Mouse (Mus musculus) mesoderm, embryonic 11.5 days (tissue): ENCODE measurements at regions not wholly inside any gene's neighbourhood (a gene's known extent, or its start where the extent isn't known, plus 50 kb on each side); places are given as distances from the start of the nearest gene placed in this dataset.

Experiments used
- DNase-seq: peaks from one replicate; pipeline ENCODE4 v3.0.0-alpha.2; 2012; ENCODE audit warnings: low read depth, low spot score

DNA sequence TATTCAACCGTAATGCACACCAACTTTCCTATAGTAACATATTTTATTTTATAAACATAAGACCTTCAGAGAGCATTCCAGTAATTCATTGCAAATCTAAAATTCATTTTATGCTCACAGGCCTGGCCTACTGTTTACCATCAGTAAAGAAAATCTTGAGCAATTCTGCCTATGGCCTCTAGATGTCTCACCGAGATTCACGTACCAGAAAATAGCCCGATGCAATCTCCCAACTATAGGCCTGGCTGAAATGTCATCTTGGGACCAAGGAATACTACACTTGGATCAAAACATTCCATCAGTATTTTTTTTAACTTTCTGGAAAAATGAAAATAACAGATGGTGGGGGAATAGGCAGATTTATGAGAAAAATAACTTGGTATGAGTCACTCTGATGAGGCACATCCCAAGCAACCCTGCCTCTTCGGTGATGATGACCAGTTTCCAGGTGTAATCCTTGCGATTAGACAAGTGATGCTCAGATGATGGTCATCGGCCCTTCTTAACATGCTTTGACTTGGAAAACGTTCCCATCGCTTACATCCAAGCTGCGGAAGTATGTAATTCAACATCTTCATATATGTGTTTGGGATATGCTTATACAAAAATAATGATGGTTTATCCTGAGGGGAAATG, 439.9 kb downstream of the Nyap2 start:
- DNase-seq: peak; percentile 12

DNA sequence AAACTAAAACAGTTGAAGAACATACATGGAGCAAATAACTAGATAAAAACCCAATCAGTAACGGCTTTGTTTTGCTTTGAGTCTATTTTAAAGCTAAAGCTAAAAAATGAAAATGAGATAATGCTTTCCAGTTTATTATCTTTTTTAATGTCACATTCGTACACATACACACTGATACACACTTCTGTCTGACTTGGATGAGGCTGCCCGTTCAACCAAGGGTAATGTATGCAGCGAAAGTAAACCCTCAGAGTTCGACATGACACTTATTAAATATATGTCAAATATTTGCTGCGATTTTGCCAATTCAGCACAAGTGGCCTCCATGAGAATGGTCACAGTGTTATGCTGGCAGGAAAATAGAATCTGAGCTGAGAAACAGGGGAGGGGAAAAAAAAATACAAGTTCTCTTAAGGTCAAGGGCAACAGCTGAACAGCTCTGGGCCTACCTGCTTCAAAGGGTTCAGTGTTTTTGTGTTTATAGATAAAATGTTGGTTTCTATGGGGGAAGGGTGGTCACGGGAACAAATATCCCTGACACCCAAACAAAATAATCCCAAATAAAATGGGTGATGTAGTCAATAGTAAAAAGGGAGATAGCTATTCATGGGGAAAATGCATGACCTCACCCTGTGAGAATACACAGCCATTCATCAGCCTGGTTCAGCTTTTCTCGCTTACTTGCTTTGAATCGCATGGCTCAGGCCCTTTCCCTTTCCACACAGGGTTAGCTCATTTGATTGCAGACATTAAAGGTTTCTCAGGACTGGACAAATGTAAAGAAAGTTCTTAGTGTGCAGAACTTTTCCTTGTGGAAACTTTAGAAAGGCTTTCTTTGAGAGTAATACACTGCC, 443.9 kb downstream of the Nyap2 start:
- peak; percentile 37 for DNase-seq

DNA sequence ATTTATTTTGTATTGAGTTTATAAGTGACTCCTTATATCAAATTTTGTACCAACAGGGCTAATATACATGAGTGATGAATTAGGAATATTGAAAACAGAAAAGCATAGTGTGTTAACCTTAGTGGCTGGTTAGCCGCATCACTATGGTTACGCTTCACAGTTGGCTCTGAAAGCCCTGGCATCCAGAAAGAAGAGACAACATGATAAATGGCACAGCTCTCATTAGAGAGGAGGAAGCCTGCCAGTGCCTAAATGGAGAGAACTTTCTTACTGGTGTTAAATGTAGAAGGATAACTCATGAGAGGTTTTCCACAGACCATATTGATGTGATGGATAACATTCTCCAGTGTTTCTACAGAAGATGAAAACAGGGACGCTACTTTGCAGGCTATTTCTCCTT, 446.2 kb downstream of the Nyap2 start:
- peak; percentile 34 for DNase-seq

DNA sequence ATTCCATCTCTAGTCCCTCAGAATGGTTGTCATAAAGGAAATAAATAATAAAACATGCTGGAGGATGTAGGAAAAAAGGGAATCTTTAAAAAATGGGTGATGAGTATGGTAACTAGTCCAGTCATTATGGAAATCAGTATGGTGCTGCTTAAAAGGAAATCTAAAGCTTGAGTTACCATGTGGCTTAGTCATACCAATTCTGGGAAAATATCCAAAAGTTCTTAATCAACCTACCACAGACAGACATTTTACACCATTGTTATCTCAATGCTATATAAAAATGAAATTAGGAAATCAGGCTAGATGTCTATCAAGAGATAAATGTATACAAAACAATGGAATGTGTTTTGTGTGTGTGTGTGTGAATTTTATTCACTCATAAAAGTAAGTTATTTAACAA, 449.1 kb downstream of the Nyap2 start:
- DNase-seq: no peak

DNA sequence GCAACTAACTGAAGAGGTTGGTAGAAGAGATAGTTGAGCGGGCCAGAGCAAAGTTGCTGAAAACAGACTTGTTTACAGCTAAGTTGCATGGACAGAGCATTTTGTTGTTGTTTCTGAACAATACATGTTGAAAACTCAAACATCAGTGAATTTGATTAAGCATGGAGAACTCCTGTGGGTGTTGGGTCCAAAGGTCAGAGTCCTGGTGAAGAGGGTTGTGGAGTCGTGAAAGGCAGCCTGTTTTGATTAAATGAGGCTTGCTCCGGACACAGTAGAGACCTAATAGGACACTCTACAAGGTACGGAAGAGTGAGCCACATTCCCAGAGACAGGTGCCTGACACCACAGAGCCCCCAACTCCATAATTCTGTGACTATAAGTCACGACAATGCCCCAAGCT, 461.1 kb downstream of the Nyap2 start:
- DNase-seq: no peak

DNA sequence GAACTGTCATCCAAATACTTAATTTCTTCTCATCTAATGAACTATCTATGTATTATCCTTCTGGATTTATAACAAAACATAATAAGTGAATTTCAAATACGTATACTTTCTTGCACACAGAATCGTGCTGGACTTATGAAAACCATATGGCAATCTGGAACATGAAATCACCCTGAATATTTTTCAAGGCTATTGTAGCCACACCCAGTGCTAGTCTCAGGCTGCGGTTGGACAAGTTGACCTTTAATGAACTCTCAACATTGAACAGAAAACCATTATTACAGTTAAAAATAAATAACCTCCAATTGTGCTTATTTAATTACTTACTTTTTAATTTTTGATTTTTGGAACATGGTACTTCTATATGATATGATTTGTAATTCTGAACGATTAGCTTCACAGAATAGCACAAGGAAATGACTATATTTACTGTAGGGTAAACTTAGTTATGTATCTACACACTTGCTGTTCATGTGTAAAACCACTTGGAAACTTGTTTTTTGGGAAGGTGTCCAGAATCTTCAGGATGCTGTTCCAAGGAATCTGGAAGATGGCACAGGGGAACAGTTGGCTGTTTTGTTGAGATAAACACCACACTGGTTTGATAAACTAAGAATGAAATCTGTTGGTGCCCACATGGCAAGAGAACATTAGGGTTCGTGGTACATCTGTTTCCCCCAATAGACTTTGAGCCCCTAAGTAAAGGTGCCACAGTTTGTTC, 463.0 kb downstream of the Nyap2 start:
- no peak for DNase-seq

DNA sequence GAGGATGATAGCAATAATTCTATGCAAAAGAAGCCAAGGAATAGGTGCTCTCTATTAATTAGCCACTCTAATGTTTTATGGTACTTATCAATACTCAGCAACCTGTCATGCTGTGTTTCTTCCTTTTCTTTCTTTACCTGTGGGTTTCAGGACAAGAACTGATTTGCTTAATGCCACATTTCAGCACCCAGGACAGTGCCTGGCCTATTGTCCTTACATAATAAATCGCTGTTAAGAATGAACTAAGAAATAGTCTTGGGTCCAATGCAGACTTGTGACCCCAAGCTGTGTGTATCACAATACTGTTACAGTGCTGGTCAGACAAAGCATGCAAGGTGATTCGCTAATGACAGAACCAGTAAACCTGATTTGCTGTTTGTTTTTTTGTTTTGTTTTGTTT, 472.2 kb downstream of the Nyap2 start:
- DNase-seq: peak; percentile 23

DNA sequence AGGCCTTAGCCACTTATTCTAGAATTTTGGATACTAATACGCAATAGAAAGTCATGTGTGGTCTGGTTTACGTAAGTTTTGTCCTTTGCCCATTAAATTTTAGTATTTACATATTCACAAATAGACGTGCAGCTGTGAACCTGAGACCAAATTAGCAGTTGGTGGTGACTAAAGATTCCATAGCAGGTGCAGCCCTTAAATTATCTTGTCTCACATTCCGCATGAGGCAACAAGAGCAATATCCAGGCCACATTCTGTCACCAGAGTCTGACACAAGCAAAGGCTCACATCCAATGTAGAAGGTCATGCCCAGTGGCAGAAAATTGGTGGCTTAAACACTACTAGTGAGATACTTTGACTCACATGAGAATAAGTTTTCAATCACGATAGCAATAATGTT, 473.0 kb downstream of the Nyap2 start:
- no peak for DNase-seq

DNA sequence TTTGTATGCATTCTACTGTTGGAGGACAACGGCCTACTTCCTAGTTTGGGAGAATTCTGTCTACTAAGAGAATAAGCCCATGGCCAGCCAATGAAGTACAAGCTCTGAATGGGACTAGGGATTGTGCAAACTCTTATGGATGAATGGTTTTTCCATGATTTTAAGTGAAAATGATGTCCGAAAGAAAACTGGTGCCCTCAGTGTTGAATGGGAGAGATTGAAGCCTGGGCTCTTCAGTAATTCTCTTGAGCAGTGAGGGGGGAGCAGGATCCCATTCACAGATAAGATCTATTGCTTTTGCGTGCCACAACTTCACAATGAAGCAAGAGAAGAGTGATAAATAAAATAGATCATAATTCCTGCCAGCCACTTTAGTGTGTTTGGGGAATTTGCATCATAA, 476.0 kb downstream of the Nyap2 start:
- DNase-seq: no peak

DNA sequence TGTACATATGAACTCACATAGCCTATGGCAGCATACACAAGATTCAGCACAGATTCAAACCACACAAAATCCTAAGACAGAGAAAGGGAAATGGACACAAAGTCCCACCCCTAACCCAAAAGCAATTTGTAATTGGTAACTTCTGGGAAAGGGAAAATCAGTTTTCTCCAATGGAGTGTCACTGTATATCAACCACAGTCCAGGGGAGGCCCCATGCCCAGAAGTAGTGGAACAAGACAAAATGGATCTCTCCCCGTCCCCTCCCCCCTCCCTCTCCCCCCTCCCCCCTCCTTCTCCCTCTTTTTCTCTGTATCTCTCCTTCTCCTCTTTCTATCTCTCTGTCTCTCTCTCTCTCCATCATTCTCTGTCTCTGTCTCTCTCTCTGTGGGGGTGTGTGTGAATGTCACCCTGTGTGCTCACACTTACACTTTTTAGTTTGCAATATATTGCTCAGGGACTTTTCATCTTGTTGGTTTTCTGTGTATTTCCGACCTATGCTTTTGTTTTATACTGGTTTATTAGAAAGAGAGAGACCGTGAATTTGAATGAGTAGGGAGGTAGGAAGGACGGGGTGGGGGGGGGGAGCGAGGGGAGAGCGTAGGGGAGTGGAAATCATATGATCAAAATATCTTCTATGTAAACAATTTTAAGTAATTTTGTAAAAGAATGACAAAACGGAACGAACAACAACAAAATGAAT, 500.4 kb downstream of the Nyap2 start:
- DNase-seq: no peak

DNA sequence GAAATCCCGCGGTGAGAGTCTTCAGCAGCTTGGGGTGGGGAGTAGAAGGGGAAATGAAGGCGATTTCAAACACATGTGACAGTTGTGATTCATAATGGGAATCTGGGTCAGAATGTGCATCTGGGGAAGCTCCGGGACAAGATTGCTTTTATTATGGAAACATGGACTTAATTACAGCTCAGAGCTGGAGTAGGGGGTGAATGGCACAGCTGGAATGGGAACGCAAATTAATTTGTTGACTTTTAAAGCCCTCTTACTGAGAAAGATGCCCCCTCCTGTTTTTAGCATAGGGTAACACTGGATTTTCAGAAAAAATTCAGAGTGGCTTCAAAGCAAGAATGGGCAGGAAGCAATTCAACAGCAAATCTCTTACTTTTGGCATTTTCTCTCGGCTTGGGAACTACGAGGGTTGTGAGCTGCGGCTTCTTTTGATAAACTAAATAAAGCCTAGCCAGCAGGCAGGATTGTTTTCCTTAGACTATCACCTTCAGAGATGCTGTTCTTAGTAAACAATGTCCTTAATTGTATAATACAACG, 501.0 kb downstream of the Nyap2 start:
- peak; percentile 38 for DNase-seq

DNA sequence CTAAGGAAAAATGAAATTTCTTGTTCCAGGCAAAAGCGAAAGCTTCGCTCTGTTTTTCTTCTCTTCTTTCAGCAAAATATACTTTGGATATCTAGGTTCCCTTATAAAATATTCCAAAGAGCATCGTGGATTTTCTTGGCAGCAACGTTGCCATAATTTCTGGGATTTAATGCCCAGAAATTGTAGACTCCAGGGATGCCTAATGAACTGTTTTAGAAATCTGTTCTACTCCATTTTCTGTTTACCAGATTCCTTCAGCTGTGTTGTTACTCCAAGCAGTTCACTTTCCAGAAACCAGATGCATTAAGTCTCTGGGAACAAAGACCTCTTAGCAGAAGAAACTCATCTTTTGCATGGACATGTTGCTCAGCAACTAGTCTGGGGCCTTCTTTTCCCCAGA, 504.5 kb downstream of the Nyap2 start:
- no peak for DNase-seq

DNA sequence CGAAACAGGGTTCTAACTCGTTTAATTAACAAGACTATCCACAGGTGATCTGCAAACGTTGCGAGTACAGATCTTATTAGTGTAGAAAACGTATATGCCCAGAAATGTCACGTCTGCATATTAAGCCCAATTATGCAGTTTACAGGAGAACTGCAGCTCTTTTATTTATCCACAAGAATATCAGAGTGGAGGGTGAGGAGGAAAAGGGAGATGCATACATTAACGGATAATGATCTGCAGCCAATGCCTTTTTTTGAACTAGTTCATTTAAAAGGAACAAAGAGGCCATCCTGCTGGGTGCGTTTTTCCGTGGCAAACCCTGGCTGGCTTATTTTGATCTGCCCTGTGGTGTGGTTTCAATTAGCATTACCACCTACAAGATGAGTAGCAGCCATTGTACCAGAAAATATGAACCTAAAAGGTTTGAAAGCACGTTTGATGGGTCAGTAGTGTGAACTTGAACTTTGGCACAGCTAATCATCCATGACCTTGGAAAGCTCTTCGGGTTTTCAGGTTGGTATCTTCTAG, 511.1 kb downstream of the Nyap2 start:
- no peak for DNase-seq

DNA sequence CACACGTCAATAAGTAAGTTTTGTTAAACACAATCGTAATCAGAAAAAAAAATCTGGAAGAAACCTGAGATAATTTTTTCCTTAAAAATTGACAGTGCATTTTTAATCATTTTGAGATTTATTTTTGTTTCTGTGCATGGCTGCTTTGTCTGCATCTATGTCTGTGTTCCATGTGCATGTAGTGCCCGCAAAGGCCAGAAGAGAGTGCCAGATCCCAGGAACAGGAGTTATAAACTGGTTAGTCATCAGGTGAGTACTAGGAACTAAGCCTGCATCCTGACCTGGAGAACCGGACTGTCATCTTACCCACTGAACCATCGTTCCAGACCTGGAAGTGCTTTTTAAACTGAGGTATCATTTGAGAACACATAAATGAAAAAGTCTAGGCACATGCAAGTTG, 514.9 kb downstream of the Nyap2 start:
- DNase-seq: no peak

DNA sequence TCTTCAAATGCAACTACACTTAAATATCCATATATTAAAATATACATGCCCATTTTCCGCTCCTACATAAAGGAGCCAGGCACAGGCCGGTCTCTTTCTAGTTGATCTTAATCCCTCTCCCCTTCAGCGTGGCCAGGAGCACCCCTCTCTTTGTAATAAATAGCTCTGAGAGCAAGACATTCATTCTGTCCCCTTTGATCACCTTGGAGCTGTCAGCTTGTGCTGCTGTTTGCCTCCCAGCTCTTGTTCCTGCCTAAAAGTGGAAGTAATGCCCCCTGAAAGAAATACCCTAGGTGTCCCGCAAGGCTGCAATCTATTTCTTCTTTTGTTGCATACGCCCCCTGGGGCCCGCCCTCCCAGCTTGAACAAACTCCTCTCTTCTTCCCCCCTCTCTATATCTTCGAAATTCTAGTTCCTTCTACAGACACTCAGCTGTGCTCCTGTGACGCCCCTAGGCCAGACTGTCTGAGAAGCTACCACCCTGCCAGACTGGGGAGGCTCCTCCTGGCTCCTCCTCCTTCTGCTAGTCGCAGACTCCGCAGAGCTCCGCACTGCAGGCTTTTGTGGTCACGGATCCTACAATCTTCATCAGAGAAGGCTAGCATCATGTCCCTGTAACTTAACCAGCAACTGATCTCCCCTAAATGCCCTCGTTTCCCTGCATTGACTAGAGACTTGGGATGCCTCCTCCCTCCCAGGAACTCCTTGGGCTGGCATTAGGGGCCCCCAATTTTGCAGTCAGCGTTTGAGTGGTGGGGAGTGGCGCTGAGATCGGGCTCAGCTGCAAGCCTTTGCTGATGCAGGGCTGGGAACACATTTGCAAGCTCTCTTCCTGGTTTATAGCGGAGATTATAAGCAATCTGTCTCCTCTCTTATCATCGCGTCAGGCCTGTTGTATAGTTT, 516.8 kb downstream of the Nyap2 start:
- DNase-seq: peak; percentile 83

DNA sequence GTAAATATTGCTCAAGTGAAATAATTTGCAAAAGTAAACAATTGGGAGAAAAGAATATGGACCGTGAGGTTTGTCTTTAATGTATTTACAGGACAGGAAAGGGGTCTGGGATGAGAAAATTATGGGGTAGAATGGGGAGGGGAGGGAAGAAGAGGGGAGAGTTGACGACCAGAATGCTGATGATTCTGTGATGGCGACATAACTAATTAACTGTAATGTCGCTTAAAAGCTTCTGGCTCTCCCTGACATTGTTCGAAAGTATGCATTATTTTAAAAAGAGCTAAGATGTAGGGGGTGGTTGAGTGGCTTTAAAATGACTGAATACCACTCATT, 517.4 kb downstream of the Nyap2 start:
- DNase-seq: no peak

DNA sequence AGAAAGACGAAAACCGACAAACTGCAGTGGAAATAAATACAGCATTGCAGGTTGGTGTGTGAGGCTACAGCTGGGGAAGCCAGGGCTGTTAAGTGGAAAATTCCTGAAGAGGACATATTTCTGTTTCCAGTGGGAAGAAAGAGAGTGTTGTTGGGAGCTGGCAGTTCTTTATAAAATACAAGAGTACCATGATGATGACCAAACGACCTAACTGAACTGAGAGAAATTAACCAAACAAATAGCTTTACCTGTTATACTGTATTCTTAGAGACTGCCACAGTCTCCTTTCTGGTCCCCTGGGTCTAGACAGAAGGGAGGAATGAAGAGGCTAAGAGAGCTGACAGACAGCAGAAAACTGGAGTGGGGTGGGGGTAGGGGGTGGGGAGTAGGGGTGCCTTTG, 517.9 kb downstream of the Nyap2 start:
- DNase-seq: no peak

DNA sequence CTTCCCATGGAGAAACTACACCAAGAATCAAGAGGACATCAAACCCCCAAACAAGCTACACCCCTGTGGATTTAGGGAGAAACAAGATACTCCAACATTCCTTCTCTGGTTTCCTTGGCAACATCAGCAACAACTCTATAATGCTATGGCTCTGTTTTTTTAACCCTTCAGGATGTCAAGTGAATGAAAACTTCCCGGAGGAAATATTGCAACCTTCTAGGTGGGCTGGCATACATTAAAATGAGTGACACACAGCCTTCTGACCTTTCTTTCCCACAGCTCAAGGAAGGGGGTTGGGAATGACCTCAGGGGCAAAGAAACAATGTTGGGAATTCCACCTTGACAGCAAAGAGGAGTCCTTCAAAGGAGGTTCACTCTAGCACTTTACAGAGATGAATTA, 532.0 kb downstream of the Nyap2 start:
- DNase-seq: peak; percentile 88

DNA sequence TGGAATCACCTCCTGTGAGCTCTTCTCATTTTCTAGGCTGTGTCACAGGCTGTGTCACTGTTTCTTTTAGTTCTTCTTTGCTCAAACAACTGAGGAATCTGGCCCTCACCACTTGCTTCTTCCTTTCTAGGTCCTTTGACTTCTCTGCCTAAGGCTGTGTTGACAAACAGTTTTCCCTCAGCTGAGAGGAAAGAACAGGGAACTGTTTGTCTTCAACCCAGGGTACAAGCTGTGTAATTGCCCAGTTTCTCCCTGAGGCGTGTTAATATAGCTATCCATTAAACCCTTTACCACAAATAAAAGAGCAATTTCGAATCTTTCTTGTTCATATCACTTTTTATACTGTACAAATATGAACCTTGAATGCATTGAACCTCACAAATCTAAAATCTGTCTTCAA, 542.1 kb downstream of the Nyap2 start:
- no peak for DNase-seq

DNA sequence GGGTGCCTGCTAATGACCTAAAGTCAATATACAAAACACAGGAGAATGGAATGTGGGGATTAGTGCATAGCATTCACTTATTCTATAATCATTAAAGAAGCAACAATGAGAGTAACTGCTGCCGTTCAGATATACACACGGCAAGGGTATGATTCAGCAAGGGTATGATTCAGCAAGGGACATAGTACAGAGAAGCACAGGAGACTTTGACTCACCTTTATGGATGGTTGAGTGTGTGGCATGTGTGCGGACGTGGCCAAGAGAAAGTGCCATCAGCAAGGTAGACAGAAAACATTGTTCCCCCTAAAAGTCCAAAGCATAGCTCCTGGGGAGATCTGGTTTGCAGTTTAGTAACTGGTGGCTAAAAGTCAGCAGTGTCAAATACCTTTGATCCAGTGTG, 547.4 kb downstream of the Nyap2 start:
- DNase-seq: no peak

DNA sequence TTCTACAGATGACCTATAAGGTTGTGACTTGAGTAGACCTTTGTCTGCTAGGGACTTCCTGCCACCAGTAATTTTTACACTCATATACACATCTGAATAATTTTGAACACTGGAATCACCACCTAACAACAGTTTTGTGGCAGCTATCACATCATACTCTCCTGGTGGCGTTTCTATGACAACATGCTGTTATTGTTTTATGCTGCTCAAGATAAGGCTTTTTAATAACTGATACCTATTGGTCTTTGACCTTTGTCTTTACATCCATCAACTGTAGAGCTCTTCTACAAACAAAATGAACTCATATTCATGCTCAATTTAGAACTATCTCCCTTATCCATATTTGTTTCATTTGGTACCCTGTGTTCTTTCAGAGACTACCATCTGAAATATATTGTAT, 556.0 kb downstream of the Nyap2 start:
- no peak for DNase-seq
